Mouse (Mus musculus): ENCODE measurements around the gene Ripor3. TPM values are rescaled to one million over a fixed set of nuclear protein-coding genes. Genes with fewer than 3 reads are reported as not detected.

Ripor3 gene
- polyA plus RNA-seq, 1 experiment, result 5.3 TPM

DNA sequence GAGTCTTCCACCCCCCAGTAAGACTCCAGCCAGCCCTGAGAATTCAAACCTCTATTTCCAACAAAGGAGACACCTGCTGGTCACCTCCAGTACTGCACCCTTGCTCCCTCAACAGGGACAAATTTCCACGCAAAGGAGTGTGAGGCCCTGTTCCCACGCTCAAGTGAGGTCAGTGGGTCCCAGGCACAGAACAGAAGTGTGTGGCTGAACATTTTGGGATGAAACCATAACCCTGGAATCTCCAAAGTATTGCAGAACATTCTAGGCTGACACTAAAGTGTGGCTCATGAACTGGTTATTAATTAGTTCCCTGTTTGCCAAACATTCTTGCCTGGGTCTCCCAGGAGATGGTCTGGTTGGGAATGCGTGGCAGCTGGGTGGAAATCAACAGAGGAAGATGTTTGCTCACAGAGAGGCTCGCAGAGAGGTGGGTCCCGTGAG, 6.6 kb upstream of the Ripor3 start:
- no peaks in the 10 kb centered on the region for H3K36me3 ChIP-seq (ENCODE audit: control insufficient read depth, insufficient read depth, low read length)
- H3K27me3 ChIP-seq (ENCODE audit: control insufficient read depth, insufficient read depth, low read length), result no peaks in the 10 kb centered on the region
- WGBS, result 22% methylated on average over 5 of the region's 5 CpGs
- no peak overlapping the region for H3K4me3 ChIP-seq (ENCODE audit: low read depth, low read length)
- H3K27ac ChIP-seq (ENCODE audit: insufficient read depth, low read depth, low read length), result peak overlapping the region; percentile 1; the same call in 1 of the 2 replicates
- peaks cover 13% of the 10 kb centered on the region for H3K4me1 ChIP-seq (ENCODE audit: control insufficient read depth, insufficient read depth, insufficient read length, low read length)
- TF ChIP-seq POLR2A (IDR thresholded peaks at IDR 0.05; ENCODE audit: low read depth, low read length) (no peak), CTCF (IDR thresholded peaks at IDR 0.05; ENCODE audit: extremely low read depth, insufficient read length, insufficient replicate concordance, low read depth, low read length) (peak; percentile 78; the same call in 1 of the 2 replicates)

DNA sequence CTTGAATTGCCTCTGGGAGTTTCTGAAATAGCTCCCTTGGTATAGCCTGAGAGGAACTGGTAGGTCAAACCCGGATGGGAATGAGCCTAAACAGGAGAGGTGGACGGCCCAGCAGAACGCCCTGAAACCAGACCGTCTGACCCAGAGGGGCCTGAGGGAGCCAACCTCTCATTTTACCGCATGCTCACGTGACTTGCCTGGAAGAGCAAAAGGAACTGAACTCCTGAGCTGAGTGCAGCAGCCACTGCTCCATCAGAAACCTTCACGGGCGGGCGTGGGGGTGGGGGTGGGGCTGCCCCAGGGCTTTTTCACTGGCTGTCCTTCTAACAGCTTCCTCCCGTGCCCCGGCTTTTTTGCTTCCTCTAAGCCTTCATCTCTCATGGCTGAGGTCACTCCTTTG, 475 bp upstream of the Ripor3 start:
- H3K27me3 ChIP-seq (ENCODE audit: control insufficient read depth, insufficient read depth, low read length), result no peaks in the 10 kb centered on the region
- H3K27ac ChIP-seq (ENCODE audit: insufficient read depth, low read depth, low read length), result no peak overlapping the region
- 63% methylated on average over 11 of the region's 11 CpGs for WGBS
- peaks cover 13% of the 10 kb centered on the region for H3K4me1 ChIP-seq (ENCODE audit: control insufficient read depth, insufficient read depth, insufficient read length, low read length)
- no peak overlapping the region for H3K4me3 ChIP-seq (ENCODE audit: low read depth, low read length)
- H3K36me3 ChIP-seq (ENCODE audit: control insufficient read depth, insufficient read depth, low read length), result no peaks in the 10 kb centered on the region
- TF ChIP-seq CTCF (IDR thresholded peaks at IDR 0.05; ENCODE audit: extremely low read depth, insufficient read length, insufficient replicate concordance, low read depth, low read length) (no peak), POLR2A (IDR thresholded peaks at IDR 0.05; ENCODE audit: low read depth, low read length) (no peak)

GRCm38 (mm10) chr2:168008132-168008531, 2.3 kb downstream of the Ripor3 start:
- H3K4me1 ChIP-seq (ENCODE audit: control insufficient read depth, insufficient read depth, insufficient read length, low read length), result peaks cover 24% of the 10 kb centered on the region
- TF ChIP-seq POLR2A (IDR thresholded peaks at IDR 0.05; ENCODE audit: low read depth, low read length) (no peak), CTCF (IDR thresholded peaks at IDR 0.05; ENCODE audit: extremely low read depth, insufficient read length, insufficient replicate concordance, low read depth, low read length) (no peak)
- 100% methylated on average over 3 of the region's 3 CpGs for WGBS

DNA sequence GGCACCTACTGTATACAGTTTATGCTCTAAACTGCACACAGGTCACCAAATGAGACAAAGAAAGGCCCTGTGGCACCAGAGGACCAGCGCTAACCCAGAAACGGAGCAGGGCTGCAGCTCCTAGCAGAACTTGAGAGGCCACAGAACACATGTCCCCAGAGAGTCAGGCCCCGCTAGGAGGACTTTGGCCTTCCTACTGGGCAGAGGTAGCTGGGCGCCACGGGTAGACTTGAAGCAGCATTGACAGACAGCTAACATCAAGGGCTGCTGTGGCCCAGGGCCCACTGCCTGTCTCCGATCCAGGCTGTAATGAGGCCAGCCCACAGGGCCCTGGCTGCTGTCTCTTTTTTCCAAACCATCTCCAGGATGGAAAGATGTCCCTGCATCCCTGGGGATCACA, 3.9 kb downstream of the Ripor3 start:
- 46% methylated on average over 6 of the region's 6 CpGs for WGBS

More at GRCm38 (mm10) chr2:168008132-168008531, 2.3 kb downstream of the Ripor3 start:
- Histone ChIP-seq H3K36me3 (ENCODE audit: control insufficient read depth, insufficient read depth, low read length) (no peaks in the 10 kb centered on the region), H3K4me3 (ENCODE audit: low read depth, low read length) (no peak overlapping the region), H3K27ac (ENCODE audit: insufficient read depth, low read depth, low read length) (no peak overlapping the region), H3K27me3 (ENCODE audit: control insufficient read depth, insufficient read depth, low read length) (no peaks in the 10 kb centered on the region)

DNA sequence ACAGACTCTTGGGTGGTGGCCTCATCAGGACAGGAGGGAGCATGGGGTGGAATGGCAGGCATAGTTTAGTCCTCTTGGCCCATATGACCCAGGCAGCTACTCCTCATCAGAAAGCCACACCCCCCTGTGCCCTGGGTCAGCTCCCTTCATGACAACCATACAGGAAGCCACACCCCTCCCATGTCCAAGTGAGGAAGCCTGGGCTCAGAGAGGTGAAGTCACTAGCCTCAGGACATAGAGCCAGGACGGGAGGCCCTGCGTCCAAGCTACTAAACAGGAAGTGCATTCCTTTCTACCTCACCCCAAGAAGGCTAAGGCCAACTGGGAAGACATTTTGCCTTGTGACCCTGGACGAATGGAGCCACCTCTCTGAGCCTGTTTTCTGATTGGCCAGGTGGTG, 4.8 kb downstream of the Ripor3 start:
- H3K4me3 ChIP-seq (ENCODE audit: low read depth, low read length), result no peak overlapping the region
- 23% methylated on average over 3 of the region's 3 CpGs for WGBS
- H3K27ac ChIP-seq (ENCODE audit: insufficient read depth, low read depth, low read length), result peak overlapping the region; percentile 55; the same call in 1 of the 2 replicates
- H3K4me1 ChIP-seq (ENCODE audit: control insufficient read depth, insufficient read depth, insufficient read length, low read length), result peaks cover 24% of the 10 kb centered on the region
- TF ChIP-seq CTCF (IDR thresholded peaks at IDR 0.05; ENCODE audit: extremely low read depth, insufficient read length, insufficient replicate concordance, low read depth, low read length), result no peak
- no peak for TF ChIP-seq POLR2A (IDR thresholded peaks at IDR 0.05; ENCODE audit: low read depth, low read length)
- no peaks in the 10 kb centered on the region for H3K27me3 ChIP-seq (ENCODE audit: control insufficient read depth, insufficient read depth, low read length)
- H3K36me3 ChIP-seq (ENCODE audit: control insufficient read depth, insufficient read depth, low read length), result no peaks in the 10 kb centered on the region

More for the DNA sequence above, 3.9 kb downstream of the Ripor3 start:
- peaks cover 24% of the 10 kb centered on the region for H3K4me1 ChIP-seq (ENCODE audit: control insufficient read depth, insufficient read depth, insufficient read length, low read length)
- TF ChIP-seq POLR2A (IDR thresholded peaks at IDR 0.05; ENCODE audit: low read depth, low read length) (no peak), CTCF (IDR thresholded peaks at IDR 0.05; ENCODE audit: extremely low read depth, insufficient read length, insufficient replicate concordance, low read depth, low read length) (no peak)
- no peaks in the 10 kb centered on the region for H3K27me3 ChIP-seq (ENCODE audit: control insufficient read depth, insufficient read depth, low read length)
- H3K27ac ChIP-seq (ENCODE audit: insufficient read depth, low read depth, low read length), result no peak overlapping the region
- H3K36me3 ChIP-seq (ENCODE audit: control insufficient read depth, insufficient read depth, low read length), result no peaks in the 10 kb centered on the region
- H3K4me3 ChIP-seq (ENCODE audit: low read depth, low read length), result no peak overlapping the region

DNA sequence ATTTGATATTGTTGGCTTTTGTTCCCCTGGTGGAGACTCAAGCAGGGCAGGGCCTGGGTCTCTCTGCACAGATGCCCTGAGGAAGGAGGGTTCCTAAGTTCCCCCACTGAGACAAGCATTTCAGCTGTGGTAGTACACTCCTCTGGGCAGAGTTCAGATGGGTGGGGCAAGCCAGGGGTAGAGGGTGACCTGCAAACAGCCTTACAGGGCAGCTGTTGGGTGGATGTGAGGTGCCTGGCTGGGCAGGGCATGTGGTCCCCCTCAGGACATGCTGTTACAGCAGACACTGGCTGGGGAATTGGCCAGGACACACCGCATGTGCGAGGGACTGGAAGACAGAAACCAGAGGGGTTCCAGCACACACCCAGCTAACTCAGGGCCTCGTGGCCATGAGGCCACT, 5.4 kb downstream of the Ripor3 start:
- Histone ChIP-seq H3K4me1 (ENCODE audit: control insufficient read depth, insufficient read depth, insufficient read length, low read length) (peaks cover 24% of the 10 kb centered on the region), H3K4me3 (ENCODE audit: low read depth, low read length) (no peak overlapping the region), H3K27ac (ENCODE audit: insufficient read depth, low read depth, low read length) (peak overlapping the region; percentile 55), H3K27me3 (ENCODE audit: control insufficient read depth, insufficient read depth, low read length) (no peaks in the 10 kb centered on the region), H3K36me3 (ENCODE audit: control insufficient read depth, insufficient read depth, low read length) (no peaks in the 10 kb centered on the region)
- TF ChIP-seq POLR2A (IDR thresholded peaks at IDR 0.05; ENCODE audit: low read depth, low read length), result 0 out of 2 replicates have a peak, but pooled peaks have one; percentile 3
- TF ChIP-seq CTCF (IDR thresholded peaks at IDR 0.05; ENCODE audit: extremely low read depth, insufficient read length, insufficient replicate concordance, low read depth, low read length), result no peak
- WGBS, result 39% methylated on average over 3 of the region's 3 CpGs

- 59% methylated on average over 2 of the region's 2 CpGs for WGBS
- Histone ChIP-seq H3K27ac (ENCODE audit: insufficient read depth, low read depth, low read length) (no peak overlapping the region), H3K27me3 (ENCODE audit: control insufficient read depth, insufficient read depth, low read length) (no peaks in the 10 kb centered on the region), H3K36me3 (ENCODE audit: control insufficient read depth, insufficient read depth, low read length) (no peaks in the 10 kb centered on the region), H3K4me1 (ENCODE audit: control insufficient read depth, insufficient read depth, insufficient read length, low read length) (peaks cover 24% of the 10 kb centered on the region), H3K4me3 (ENCODE audit: low read depth, low read length) (no peak overlapping the region)
- no peak for TF ChIP-seq POLR2A (IDR thresholded peaks at IDR 0.05; ENCODE audit: low read depth, low read length)
- TF ChIP-seq CTCF (IDR thresholded peaks at IDR 0.05; ENCODE audit: extremely low read depth, insufficient read length, insufficient replicate concordance, low read depth, low read length), result peak; percentile 71; the same call in 1 of the 2 replicates
These were observed 6.0 kb downstream of the Ripor3 start for GRCm38 (mm10) chr2:168004369-168004768.
